Mouse (Mus musculus) intestine, embryonic 15.5 days (tissue): Measurements from ENCODE around the gene Npepps. TPM values are rescaled to one million over a fixed set of nuclear protein-coding genes. Genes with fewer than 3 reads are reported as not detected.
"Not testable (repeated sequence)": the region's sequence is repeated elsewhere in the genome, so short reads cannot be mapped to it uniquely, and the experiment has no call there.

Experiments
- ATAC-seq: fragments of 200-750 bp; cut with Nextera tagmentation; 2 replicates; pipeline ENCODE4 v1.8.0; 2017; ENCODE audit warnings: moderate TSS enrichment, moderate library complexity
- H3K27ac ChIP-seq: fragments of 300-500 bp; sonication (generic); 2 replicates; pipeline ENCODE4 v1.5.1; 2015; ENCODE audit warnings: mild to moderate bottlenecking, inconsistent platforms
- H3K27me3 ChIP-seq: fragments of 300-500 bp; sonication (generic); replicated peaks from 2 replicates; pipeline ENCODE4 v1.6.1; 2015; ENCODE audit warnings: inconsistent platforms
- H3K36me3 ChIP-seq: fragments of 300-500 bp; sonication (generic); 2 replicates; pipeline ENCODE4 v1.6.1; 2015; ENCODE audit warnings: inconsistent platforms
- H3K4me1 ChIP-seq: fragments of 300-500 bp; sonication (generic); replicated peaks from 2 replicates; pipeline ENCODE4 v1.6.1; 2015; ENCODE audit warnings: inconsistent platforms
- H3K4me2 ChIP-seq: fragments of 300-500 bp; sonication (generic); replicated peaks from 2 replicates; pipeline ENCODE4 v1.6.1; 2015; ENCODE audit warnings: mild to moderate bottlenecking, inconsistent platforms
- H3K4me3 ChIP-seq: fragments of 300-500 bp; sonication (generic); replicated peaks from 2 replicates; pipeline ENCODE4 v1.5.1; 2015; ENCODE audit warnings: inconsistent platforms
- H3K9ac ChIP-seq: fragments of 300-500 bp; sonication (generic); 2 replicates; pipeline ENCODE4 v1.6.1; 2015; ENCODE audit warnings: inconsistent platforms
- H3K9me3 ChIP-seq: fragments of 300-500 bp; sonication (generic); 2 replicates; pipeline ENCODE4 v1.6.1; 2016; ENCODE audit warnings: inconsistent platforms
- WGBS: fragments of 180-500 bp; shearing (Covaris S2); methylation state at CpG from one replicate; pipeline ENCODE4 v1.1.7; 2015; 5-methylcytosine and 5-hydroxymethylcytosine counted together
- polyA plus RNA-seq: library from polyadenylated mRNA; unstranded; fragments of >200 nt; fragmentation: Nextera tagmentation; extraction: Ambion mirVana; gene quantifications from 2 replicates; pipeline ENCODE4 v1.2.1, GENCODE M21; 2015

Gene Npepps
- polyA plus RNA-seq, 1 experiment from 2014 or later: 84.1 TPM

DNA sequence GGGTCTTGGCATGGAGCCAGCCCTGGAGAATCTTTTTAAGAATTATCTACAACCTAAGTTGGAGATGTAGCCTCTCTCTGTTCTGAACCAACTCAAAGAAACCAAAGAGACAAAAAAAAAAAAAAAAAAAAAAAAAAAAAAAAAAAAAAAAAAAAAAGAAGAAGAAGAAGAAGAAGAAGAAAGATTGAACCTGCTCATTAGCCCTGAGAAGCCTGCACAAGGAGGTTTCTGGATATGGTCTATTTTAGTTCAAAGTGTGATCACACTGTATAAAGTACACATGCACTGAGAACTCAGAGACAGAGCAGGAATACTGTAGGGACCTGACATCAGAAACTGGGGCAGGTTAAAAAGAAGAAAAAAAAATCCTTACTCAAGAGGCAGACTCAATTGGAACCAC, 7.2 kb upstream of the Npepps start:
- Histone ChIP-seq H3K4me3 (no peak overlapping the region), H3K9ac (no peak overlapping the region), H3K27me3 (no peaks in the 10 kb centered on the region), H3K27ac (no peak overlapping the region), H3K4me2 (no peak overlapping the region), H3K4me1 (0 out of 2 replicates have a peak, but pooled peaks cover 5% of the 10 kb centered on the region), H3K36me3 (no peaks in the 10 kb centered on the region), H3K9me3 (no peaks in the 10 kb centered on the region)
- ATAC-seq: no peak

DNA sequence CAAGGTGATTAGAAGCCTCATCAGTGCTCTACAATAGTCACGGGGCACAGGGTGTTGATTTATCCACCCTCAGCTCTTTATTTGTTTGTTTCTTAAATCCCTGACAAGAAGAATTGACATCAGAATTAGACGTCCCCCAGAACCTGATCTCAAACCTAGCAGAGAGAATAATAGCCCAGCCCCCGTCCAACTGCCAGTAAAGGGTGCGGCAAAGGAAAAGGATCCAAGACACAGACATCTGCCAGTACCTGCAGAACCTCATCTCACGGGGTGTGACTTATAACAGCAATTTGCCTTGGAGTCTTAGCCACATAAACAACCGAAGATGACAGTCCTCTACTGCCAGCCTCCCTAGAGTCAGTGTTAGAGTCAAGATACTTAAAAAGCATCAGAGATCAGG, 6.5 kb upstream of the Npepps start:
- Histone ChIP-seq H3K9me3 (no peaks in the 10 kb centered on the region), H3K4me1 (0 out of 2 replicates have a peak, but pooled peaks cover 5% of the 10 kb centered on the region), H3K36me3 (no peaks in the 10 kb centered on the region), H3K27ac (no peak overlapping the region), H3K4me3 (no peak overlapping the region), H3K9ac (no peak overlapping the region), H3K4me2 (no peak overlapping the region), H3K27me3 (no peaks in the 10 kb centered on the region)
- no peak for ATAC-seq
- 42% methylated on average over 6 of the region's 6 CpGs for WGBS

DNA sequence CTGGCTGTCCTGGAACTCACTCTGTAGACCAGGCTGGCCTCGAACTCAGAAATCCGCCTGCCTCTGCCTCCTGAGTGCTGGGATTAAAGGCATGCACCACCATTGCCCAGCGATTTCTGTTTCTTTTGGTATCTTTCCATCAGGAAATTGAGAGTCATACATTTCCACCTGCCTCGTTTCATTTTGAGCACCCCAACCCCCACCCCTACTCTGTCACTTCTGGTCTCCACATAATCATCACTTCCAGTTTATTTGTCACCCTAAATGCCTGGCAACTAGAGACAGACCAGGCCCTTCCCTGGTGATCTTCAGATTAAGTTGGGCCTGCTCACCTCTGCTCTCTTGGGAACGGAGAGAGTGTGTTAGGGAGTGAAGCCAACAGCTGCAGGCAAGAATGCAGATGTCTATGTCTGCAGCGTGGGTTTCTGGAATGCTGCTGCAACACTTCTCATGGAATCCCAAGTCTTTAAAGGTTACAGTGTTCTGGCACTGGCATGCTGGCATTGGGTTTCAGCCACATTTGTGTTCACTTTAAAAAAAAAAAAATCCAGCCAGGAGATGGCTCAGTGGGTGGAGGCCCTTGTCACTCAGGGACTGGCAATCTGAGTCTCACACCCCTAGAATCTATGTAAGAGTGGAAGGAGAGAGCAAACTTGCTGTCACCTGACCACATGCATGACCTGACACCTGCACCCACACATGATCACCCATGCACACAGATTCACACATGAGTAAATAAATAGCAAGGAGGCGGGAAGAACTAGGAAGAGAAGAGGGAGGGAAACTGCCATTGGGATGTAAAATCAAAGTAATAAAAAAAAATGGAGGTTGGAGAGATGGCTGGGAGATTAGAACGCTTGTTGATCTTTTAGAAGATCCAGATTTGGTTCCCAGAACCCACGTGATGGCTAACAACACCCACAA, 5.7 kb upstream of the Npepps start:
- H3K9me3 ChIP-seq: no peaks in the 10 kb centered on the region
- H3K27me3 ChIP-seq: no peaks in the 10 kb centered on the region
- no peak overlapping the region for H3K9ac ChIP-seq
- H3K4me2 ChIP-seq: no peak overlapping the region
- WGBS: 68% methylated on average over 9 of the region's 9 CpGs
- H3K4me3 ChIP-seq: no peak overlapping the region
- no peak for ATAC-seq
- 0 out of 2 replicates have a peak, but pooled peaks cover 5% of the 10 kb centered on the region for H3K4me1 ChIP-seq
- H3K36me3 ChIP-seq: no peaks in the 10 kb centered on the region
- H3K27ac ChIP-seq: no peak overlapping the region

- Histone ChIP-seq H3K4me1 (0 out of 2 replicates have a peak, but pooled peaks cover 5% of the 10 kb centered on the region), H3K36me3 (no peaks in the 10 kb centered on the region), H3K9me3 (no peaks in the 10 kb centered on the region), H3K27ac (no peak overlapping the region), H3K27me3 (no peaks in the 10 kb centered on the region), H3K9ac (no peak overlapping the region), H3K4me3 (no peak overlapping the region), H3K4me2 (no peak overlapping the region)
- WGBS: 77% methylated on average over 4 of the region's 4 CpGs
- ATAC-seq: no peak
Observed at GRCm38 (mm10) chr11:97284854-97285253, 4.4 kb upstream of the Npepps start.

DNA sequence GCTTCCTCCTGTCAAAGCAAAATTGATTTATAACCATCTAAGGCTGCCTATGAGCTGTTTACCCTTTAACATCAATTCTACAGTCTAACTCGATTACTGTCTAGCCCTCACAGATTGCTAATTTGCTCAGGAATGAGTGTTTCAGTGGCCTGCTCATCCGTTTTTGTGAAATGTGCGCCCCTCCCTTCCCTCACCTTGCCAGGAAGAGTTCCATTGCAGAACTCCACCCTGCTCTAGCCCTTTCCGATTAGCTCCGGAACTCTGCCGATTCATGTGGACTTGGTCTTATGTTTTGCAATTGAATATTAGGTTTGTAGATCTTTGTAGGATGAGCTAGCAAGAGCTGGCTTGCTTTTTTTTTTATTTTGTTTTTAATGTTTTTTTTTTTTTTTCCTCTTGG, 1.7 kb upstream of the Npepps start:
- ATAC-seq: no peak
- Histone ChIP-seq H3K4me1 (peaks cover 13% of the 10 kb centered on the region), H3K9me3 (no peaks in the 10 kb centered on the region), H3K4me2 (no peak overlapping the region), H3K27me3 (no peaks in the 10 kb centered on the region), H3K27ac (no peak overlapping the region), H3K36me3 (no peaks in the 10 kb centered on the region), H3K4me3 (no peak overlapping the region), H3K9ac (no peak overlapping the region)
- 69% methylated on average over 6 of the region's 6 CpGs for WGBS

DNA sequence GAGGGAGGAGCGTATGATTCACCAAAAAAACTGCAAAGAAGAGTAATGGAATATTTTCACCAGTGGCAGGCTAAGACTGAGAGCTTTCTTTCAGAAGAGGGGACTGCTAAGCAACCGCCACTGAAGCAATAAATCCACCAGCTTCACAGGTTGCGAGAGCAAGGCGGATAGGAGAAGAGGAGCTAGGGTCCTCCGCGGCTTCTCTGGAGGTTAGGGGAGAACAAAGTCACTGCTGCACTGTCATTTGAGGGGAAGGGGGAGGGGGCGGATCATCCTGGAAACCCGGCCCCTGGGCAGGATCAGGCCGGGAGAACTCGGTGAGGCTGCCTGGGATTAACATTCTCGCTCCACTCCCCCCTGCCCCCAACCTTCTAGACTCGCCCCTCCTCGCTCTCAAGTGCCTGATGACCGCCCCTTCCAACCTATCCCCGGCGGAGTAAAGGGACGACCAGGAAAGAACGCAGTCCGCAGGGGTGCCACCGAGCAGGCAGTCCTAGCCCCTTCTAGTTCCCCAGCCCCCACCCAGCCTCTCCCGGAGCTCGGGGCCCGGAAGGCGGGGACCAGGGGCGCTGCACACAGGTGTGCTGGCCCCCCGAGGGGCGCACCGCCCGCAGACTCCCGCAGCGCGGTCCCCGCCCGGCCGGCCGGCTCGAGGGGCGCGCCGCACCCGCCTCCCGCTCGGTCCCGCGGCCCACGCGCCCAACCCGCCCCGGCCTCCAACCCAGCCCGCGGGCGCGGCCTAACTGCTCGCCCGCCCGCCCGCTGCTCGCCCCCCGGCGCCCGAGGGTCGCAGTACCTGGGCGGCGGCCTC, 828 bp downstream of the Npepps start:
- Histone ChIP-seq H3K4me1 (peaks cover 13% of the 10 kb centered on the region), H3K36me3 (no peaks in the 10 kb centered on the region), H3K9ac (peak overlapping the region; percentile 100), H3K9me3 (no peaks in the 10 kb centered on the region), H3K4me3 (peak overlapping the region; percentile 100), H3K27me3 (no peaks in the 10 kb centered on the region), H3K27ac (peak overlapping the region; percentile 97), H3K4me2 (peak overlapping the region; percentile 72)
- under 1% methylated on average over 55 of the region's 64 CpGs for WGBS
- peak; percentile 66 for ATAC-seq

- Histone ChIP-seq H3K9me3 (no peaks in the 10 kb centered on the region), H3K36me3 (no peaks in the 10 kb centered on the region), H3K4me3 (peak overlapping the region; percentile 100), H3K9ac (peak overlapping the region; percentile 100), H3K27me3 (no peaks in the 10 kb centered on the region), H3K4me2 (peak overlapping the region; percentile 72), H3K27ac (peak overlapping the region; percentile 97), H3K4me1 (peaks cover 13% of the 10 kb centered on the region)
- no peak for ATAC-seq
- WGBS: 13% methylated on average over 11 of the region's 11 CpGs
Observed at GRCm38 (mm10) chr11:97279040-97279404, 1.4 kb downstream of the Npepps start.

GRCm38 (mm10) chr11:97278456-97278855, 2.0 kb downstream of the Npepps start:
- Histone ChIP-seq H3K36me3 (no peaks in the 10 kb centered on the region), H3K9ac (peak overlapping the region; percentile 100), H3K27me3 (no peaks in the 10 kb centered on the region), H3K4me3 (peak overlapping the region; percentile 100), H3K4me1 (peaks cover 13% of the 10 kb centered on the region), H3K4me2 (peak overlapping the region; percentile 72), H3K27ac (no peak overlapping the region; the same call in 1 of the 2 replicates), H3K9me3 (no peaks in the 10 kb centered on the region)
- ATAC-seq: no peak
- WGBS: 65% methylated on average over 6 of the region's 6 CpGs

DNA sequence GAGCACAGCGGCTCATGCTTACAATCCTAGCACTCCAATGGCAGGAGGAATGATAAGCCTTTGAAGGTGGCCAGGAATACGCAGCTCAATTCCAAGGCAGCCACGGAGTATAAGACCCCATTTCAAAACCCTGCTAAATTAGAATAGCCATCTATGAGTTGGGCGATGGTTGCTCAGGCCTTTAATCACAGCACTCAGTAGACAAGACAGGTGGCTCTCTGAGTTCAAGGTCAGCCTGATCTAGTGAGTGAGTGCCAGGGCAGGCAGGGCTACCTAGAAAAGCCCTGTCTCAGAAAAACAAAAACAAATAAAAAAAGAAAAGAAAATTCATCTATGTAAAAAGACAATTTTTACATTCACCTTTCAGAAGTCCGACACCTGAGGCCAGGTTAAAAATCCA, 3.3 kb downstream of the Npepps start:
- no peak overlapping the region for H3K27ac ChIP-seq

GRCm38 (mm10) chr11:97276019-97276418, 4.4 kb downstream of the Npepps start:
- no peak for ATAC-seq
- no peak overlapping the region for H3K9ac ChIP-seq
- H3K9me3 ChIP-seq: no peaks in the 10 kb centered on the region
- no peak overlapping the region for H3K4me2 ChIP-seq
- no peak overlapping the region; the same call in 1 of the 2 replicates for H3K27ac ChIP-seq
- H3K36me3 ChIP-seq: no peaks in the 10 kb centered on the region
- WGBS: 59% methylated on average over 1 of the region's 1 CpGs
- H3K4me3 ChIP-seq: no peak overlapping the region
- peaks cover 13% of the 10 kb centered on the region for H3K4me1 ChIP-seq
- H3K27me3 ChIP-seq: no peaks in the 10 kb centered on the region

More for the DNA sequence above, 3.3 kb downstream of the Npepps start:
- Histone ChIP-seq H3K27me3 (no peaks in the 10 kb centered on the region), H3K4me1 (peaks cover 13% of the 10 kb centered on the region), H3K9me3 (no peaks in the 10 kb centered on the region), H3K4me3 (no peak overlapping the region), H3K9ac (no peak overlapping the region), H3K4me2 (0 out of 2 replicates have a peak overlapping the region, but pooled peaks have one; percentile 9), H3K36me3 (no peaks in the 10 kb centered on the region)
- 76% methylated on average over 5 of the region's 5 CpGs for WGBS
- ATAC-seq: no peak

DNA sequence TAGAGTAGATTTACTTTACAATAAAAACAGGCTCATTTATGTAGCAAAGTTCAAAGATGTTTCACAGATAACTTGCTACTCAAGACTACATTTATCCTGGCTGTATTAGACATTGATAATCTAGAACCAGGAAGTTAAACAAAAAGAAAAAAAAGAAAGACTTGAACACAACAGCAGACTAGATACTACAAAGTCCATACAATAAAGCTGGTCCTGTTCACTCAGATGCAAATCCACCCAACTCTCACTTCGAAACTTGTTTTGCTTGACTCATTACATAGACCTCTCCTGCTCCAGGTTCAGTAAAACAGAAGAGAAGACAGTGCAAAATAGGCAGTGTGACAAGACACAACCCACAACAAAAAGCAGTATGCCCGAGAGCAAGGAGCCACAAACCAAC, 5.1 kb downstream of the Npepps start:
- WGBS: 79% methylated on average over 2 of the region's 2 CpGs
- Histone ChIP-seq H3K27ac (peak overlapping the region; percentile 49), H3K9ac (no peak overlapping the region), H3K4me3 (no peak overlapping the region), H3K9me3 (no peaks in the 10 kb centered on the region), H3K4me1 (peaks cover 13% of the 10 kb centered on the region), H3K27me3 (no peaks in the 10 kb centered on the region), H3K36me3 (no peaks in the 10 kb centered on the region), H3K4me2 (no peak overlapping the region)
- peak; percentile 42 for ATAC-seq

GRCm38 (mm10) chr11:97274947-97275346, 5.5 kb downstream of the Npepps start:
- H3K27ac ChIP-seq, H3K4me2 ChIP-seq, ATAC-seq, H3K9ac ChIP-seq, H3K27me3 ChIP-seq, H3K9me3 ChIP-seq, H3K36me3 ChIP-seq, H3K4me3 ChIP-seq: not testable (repeated sequence)
- 76% methylated on average over 6 of the region's 6 CpGs for WGBS
- peaks cover 13% of the 10 kb centered on the region for H3K4me1 ChIP-seq
